Mouse (Mus musculus) urinary bladder, adult 18-20 months (tissue): ENCODE measurements around the gene Gm14214.

Experiments
- DNase-seq, 2 experiments: peaks; one replicate each; pipeline ENCODE4 v3.0.0; 2022; ENCODE audit warnings: low spot score in 2 of 2, mixed read lengths in 2 of 2

The Gm14214 gene

DNA sequence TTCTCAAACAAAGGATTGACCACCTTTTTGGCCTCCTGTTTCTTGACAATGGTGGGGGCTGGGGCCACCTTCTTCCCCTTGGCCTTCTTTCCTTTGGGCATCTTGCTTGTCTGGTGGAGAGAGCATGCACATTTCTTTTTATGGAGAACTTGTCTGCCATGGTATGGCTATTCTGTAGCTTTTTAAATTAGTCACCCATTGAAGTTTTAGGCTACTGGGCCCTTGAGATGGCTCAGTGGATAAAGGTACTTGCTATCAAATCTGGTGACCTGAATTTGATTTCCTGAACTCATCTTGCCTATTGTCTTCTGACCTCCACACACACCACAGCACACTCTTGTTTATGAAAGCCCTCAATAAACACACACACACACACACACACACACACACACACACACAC is at the start of gene Gm14214:
Gene Gm14214, minus strand, starts transcription at position 101 of the 400 bp plus-strand sequence.
- DNase-seq = no peak

DNA sequence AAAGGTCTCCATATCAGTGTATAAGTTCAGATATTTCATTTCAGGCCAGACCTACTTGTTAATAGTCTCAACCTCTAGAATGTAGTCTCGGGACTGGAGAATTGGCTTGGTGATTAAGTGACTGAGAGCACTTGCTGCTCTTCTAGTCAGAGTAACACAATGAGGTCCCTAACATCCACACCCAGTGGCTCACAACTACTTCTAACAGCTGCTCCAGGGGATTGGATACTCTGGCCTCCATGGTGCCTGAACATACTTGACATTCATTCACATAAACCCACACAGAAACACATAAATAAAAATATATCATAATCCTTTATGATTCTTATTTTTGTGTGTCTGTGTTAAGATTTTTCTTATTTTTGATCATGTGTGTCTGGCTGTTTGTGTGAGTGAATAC is 48.8 kb upstream of the Gm14214 start:
- no peak for DNase-seq

DNA sequence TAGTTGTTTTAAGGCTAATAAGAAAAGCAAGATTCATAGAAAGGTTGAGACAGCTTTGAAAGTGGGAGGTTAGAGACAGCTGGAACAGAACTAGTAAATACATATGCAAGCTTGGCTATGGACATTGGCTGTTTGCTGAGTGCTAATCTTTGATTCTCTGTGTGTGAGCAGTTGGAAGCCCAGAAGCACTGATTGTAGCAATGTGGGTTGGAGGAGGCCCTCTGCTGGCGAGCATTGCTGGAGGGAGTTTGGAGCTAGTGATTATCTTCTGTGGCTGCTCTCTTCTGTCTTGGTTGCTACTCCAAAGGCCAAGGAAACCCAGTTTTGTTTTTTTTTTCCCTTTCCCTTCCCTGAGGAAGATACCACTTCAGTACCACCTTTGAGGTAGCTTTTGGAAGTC is 48.0 kb upstream of the Gm14214 start:
- no peak for DNase-seq

- DNase-seq = no peak
These were observed 47.3 kb upstream of the Gm14214 start for GRCm38 (mm10) chr2:154817089-154817488.

- no peak for DNase-seq
These were observed 43.6 kb upstream of the Gm14214 start for GRCm38 (mm10) chr2:154813426-154813825.

DNA sequence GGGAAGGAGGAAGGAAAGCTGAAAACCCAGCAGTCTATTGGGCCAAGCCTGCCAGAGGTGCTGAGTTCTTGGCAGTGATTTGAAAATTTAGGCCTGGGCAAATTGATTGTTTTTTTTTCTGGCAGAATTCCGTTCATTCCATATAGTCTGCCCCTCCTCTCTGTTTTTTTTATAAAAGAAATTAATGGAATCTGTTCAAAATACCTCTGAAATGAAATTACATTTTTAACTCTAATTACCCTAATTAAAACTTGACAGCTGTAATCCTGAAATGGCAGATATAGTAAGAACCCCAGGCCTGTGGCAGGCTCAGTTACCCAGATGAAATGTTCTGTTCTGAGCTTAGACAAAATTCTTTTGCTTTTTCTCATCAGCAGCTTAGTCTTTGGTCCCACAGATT is 41.0 kb upstream of the Gm14214 start:
- DNase-seq = no peak

DNA sequence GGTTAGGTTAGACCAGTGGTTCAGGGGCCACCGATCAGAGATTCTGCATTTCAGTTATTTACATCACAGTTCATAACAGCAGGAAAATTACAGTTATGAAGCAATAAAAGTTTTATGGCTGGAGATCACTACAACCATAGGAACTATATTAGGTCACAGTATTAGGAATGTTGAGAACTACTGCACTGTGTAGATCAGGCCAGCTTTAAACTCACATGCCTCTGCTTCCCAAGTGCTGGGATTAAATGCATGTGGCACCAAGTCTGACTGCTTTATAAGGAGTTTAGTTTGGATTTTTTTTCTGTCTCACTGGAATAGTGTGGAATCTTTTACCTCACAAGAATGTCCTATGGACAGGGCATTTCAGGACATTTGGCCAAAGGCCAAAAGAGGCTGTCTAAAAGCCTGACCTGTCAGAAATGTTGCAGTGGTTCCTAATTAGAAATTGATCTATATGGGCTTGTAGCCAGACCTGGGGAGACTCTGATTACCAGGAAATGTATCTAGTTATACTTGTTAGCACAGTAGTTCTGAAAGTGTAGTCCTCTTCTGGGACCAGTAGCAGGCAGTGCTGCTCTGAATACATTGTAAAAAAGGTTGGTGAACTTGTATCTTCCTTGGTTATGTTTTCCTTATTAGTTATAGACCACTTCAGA is 39.4 kb upstream of the Gm14214 start:
- no peak for DNase-seq

- no peak for DNase-seq
These were observed 37.9 kb upstream of the Gm14214 start for GRCm38 (mm10) chr2:154807689-154808088.

DNA sequence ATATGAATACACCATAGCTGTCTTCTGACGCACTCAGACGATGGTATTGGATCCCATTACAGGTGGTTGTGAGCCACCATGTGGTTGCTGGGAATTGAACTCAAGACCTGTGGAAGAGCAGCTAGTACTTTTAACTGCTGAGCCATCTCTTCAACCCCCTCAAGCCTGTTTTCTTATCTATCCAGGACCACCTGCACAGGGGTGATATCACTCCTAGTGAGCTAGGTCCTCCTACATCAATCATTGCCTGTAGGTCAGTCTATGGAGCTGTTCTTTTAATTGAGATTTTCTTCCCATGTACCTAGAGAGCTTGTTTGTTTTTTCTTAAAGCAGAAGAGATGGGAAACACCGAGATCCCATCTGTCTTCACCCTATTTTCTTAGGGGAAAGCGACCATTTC is 34.0 kb upstream of the Gm14214 start:
- no peak for DNase-seq

GRCm38 (mm10) chr2:154803372-154803771 is 33.5 kb upstream of the Gm14214 start:
- no peak for DNase-seq

DNA sequence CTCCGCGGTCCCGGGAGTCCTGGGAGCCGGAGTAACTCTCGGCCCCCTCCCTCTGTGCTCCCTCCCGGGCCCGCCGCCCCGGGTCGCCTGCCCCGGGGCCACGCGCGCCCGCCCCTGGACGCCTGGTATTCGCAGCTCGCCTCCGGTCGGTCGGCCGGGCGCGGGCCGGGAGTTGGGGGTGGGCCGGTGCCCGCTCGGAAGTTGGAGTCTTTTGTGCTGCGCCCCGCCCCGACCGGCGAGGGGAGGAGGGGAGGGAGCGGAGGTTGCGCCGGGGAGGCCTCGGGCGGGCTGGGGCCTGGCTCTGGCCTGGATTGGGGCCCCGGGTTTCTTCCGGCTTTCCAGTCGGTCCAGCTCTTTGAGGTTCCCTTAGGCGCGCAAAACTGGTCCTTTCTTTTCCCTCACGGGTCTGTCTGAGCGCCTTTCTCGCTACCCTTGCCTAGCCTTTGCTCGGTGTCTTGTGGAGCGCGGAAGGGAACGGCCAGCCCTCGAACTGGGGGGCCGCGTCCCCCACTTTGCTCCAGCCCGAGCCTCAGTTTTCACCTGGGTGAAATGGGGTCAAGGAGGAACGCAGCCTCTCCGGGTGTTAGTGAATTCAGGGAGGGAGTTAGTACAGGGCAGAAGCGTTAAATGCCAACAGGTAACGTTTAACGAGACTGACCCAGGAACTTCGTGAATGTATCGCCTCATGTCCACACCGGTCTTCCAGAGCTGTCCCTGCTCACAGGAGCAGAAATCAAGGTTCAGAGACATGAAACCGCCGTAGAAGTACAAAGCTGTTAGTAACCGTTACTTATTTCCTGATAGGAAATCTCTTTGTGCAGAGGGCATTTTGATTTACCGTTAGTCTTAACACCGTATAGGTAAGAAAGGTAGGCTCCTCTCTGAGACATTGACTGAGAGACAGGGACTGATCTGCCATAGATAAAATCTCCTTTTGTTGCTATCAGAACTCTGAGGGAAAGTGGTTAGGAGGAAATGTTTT is 22.1 kb upstream of the Gm14214 start:
- peak; percentile 71 to 83 for DNase-seq

GRCm38 (mm10) chr2:154790656-154791483 is 21.0 kb upstream of the Gm14214 start, which contains the start of the genes Raly and a:
Raly (plus strand) TSS chr2:154791096.
a (plus strand) TSS chr2:154791402.
- DNase-seq = peak; percentile 92 to 97

DNA sequence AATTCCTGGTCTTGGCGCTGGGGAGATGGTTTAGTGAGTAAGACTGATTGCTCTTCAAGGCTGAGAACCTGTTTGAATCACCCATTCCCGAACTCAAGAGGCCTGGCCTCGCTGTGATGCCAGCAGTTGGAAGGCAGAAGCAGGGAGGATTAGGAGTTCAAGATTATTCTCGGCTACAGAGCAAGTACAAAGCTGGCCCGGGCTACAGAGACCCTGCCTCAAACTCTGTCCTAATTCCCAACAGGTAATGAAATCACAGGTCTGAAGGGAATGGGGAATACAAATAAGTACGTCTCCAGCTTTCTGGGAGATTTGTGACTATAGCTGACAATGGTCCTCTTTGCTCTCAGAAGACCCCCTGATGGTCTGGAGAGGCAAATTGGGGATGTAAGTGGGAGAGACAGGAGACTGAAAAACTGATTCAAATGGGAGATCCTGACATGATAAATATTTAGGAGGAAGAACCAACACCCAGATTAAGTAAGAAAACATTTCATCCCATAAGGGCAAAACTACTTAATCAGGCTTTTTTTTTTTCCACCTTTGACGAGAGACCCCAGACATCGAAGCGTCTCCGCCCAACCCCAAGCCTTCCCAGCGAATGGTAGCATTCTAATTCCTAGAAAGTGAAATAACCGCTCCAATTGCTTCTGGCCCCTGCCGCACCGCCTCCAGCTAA is 20.3 kb upstream of the Gm14214 start:
- no peak for DNase-seq

- DNase-seq = no peak
These were observed 19.6 kb upstream of the Gm14214 start for GRCm38 (mm10) chr2:154789381-154789780.

DNA sequence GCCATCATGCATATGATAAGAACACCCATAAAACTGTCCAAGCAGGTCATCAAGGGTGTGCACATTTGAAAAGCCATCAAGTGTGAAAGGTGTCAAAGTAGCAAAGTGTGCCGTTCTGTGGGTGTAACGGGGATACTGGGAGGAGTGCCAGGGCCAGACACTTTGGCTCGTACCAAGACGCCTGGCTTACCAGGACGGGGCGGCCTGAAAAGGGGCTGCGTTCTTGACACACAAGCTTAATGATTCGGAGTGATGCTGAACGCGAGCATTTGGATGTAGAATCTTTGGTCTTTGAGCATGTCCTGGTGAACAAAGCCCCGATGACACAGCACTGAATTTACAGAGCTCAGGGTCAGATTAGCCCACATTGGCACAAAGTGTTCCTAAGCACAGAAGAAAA is 16.9 kb upstream of the Gm14214 start:
- no peak for DNase-seq

- DNase-seq = no peak
These were observed 16.4 kb upstream of the Gm14214 start for GRCm38 (mm10) chr2:154786187-154786586.

DNA sequence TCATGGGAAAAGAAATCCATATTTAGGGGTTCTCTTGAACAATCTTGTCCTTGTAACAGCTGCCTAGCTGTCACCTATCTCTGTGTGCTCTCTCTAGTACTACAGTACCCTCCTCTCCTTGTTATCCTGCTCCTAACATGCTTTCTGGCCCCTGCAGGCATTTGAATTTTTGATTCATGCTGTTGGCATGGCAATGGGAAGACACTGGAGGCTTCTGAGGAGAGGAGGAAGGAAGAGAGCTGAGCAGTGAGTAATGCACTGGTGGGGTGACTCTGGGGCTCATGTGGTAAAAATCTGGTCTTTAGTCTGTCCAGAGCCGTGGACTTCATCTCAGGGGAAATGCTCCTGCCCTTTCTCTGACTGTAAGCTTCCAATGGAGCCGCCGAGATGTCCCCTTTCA is 15.5 kb upstream of the Gm14214 start:
- DNase-seq = no peak

GRCm38 (mm10) chr2:154782856-154783650 is 13.2 kb upstream of the Gm14214 start:
- DNase-seq = no peak

GRCm38 (mm10) chr2:154782361-154782760 is 12.5 kb upstream of the Gm14214 start:
- DNase-seq = no peak

- no peak for DNase-seq
These were observed 9.8 kb upstream of the Gm14214 start for GRCm38 (mm10) chr2:154779648-154780047.
